Mouse (Mus musculus): Measurements from ENCODE around the gene Tceal7.
A peak's percentile ranks its signal among the peaks of the same experiment; 100 is the strongest.
"Not testable (repeated sequence)": the region's sequence is repeated elsewhere in the genome, so short reads cannot be mapped to it uniquely, and the experiment has no call there.

The Tceal7 gene

GRCm38 (mm10) chrX:136214729-136215677, at the start of gene Tceal7, which contains the start of gene Bex1:
TSS of gene Tceal7 (plus strand) at chrX:136214779.
TSS of gene Bex1 (minus strand) at chrX:136215513.
- not testable (repeated sequence) for DNase-seq

- no peak for DNase-seq
These were observed 44.0 kb upstream of the Tceal7 start for GRCm38 (mm10) chrX:136170625-136171024.

GRCm38 (mm10) chrX:136171189-136172117, 43.1 kb upstream of the Tceal7 start:
- DNase-seq = peak; percentile 30

- DNase-seq = peak; percentile 89
These were observed 42.4 kb upstream of the Tceal7 start, which contains the start of gene Tceal8 for GRCm38 (mm10) chrX:136172118-136172551. TSS of gene Tceal8 (minus strand) at chrX:136172342.

GRCm38 (mm10) chrX:136172786-136173185, 41.8 kb upstream of the Tceal7 start:
- no peak for DNase-seq

- no peak for DNase-seq
These were observed 33.6 kb upstream of the Tceal7 start for GRCm38 (mm10) chrX:136180897-136181553.

- no peak for DNase-seq
These were observed 31.5 kb upstream of the Tceal7 start for GRCm38 (mm10) chrX:136183107-136183506.

GRCm38 (mm10) chrX:136195193-136195944, 19.2 kb upstream of the Tceal7 start:
- DNase-seq = no peak

- no peak for DNase-seq
These were observed 17.7 kb upstream of the Tceal7 start for GRCm38 (mm10) chrX:136196873-136197272.

- no peak for DNase-seq
These were observed 11.3 kb upstream of the Tceal7 start for GRCm38 (mm10) chrX:136203257-136203656.

- peak; percentile 71 for DNase-seq
These were observed 10.9 kb upstream of the Tceal7 start, which contains the start of gene Tceal5 for GRCm38 (mm10) chrX:136203664-136204066. TSS of gene Tceal5 (minus strand) at chrX:136203876.

GRCm38 (mm10) chrX:136204406-136204805, 10.2 kb upstream of the Tceal7 start:
- DNase-seq = no peak

- no peak for DNase-seq
These were observed 1.2 kb upstream of the Tceal7 start for GRCm38 (mm10) chrX:136213396-136213795.

GRCm38 (mm10) chrX:136216303-136216702, 1.7 kb downstream of the Tceal7 start:
- no peak for DNase-seq

- no peak for DNase-seq
These were observed 9.1 kb downstream of the Tceal7 start for GRCm38 (mm10) chrX:136223714-136224113.

GRCm38 (mm10) chrX:136227768-136228167, 13.2 kb downstream of the Tceal7 start:
- no peak for DNase-seq

- no peak for DNase-seq
These were observed 23.5 kb downstream of the Tceal7 start for GRCm38 (mm10) chrX:136238118-136238517.

GRCm38 (mm10) chrX:136243181-136243580, 28.6 kb downstream of the Tceal7 start:
- no peak for DNase-seq

GRCm38 (mm10) chrX:136244574-136245229, 30.1 kb downstream of the Tceal7 start, which contains the start of gene Tceal9:
TSS of gene Tceal9 (plus strand) at chrX:136245079.
- DNase-seq = peak; percentile 78

GRCm38 (mm10) chrX:136245521-136246071, 31.0 kb downstream of the Tceal7 start:
- no peak for DNase-seq

- DNase-seq = no peak
These were observed 34.2 kb downstream of the Tceal7 start for GRCm38 (mm10) chrX:136248811-136249210.
